ENCODE assay signal across 8 mouse cellular contexts in genomic region chr1:178368548-178369271, GRCm38 (mm10). TPM values are rescaled to one million over a fixed set of nuclear protein-coding genes. Genes with fewer than 3 reads are reported as not detected.
A peak's percentile ranks its signal among the peaks of the same experiment; 100 is the strongest.
DNase-seq lines count a peak whose midpoint lies in the region; ATAC-seq lines count a peak whose summit lies in the region.

No protein-coding gene starts in this region.

- no peaks in the 10 kb centered on the region for H3K36me3 ChIP-seq in heart, embryonic 14.5 days (ENCODE audit: control insufficient read depth, insufficient read depth, low read length)
- H3K36me3 ChIP-seq in liver, embryonic 13.5 days: no peaks in the 10 kb centered on the region
- no peaks in the 10 kb centered on the region for H3K36me3 ChIP-seq in stomach, embryonic 16.5 days (ENCODE audit: control insufficient read depth, insufficient read depth, low read length)

- peak overlapping the region; percentile 82 for H3K4me2 ChIP-seq in heart, embryonic 14.5 days (ENCODE audit: low read length)
- peak overlapping the region; percentile 79 for H3K4me2 ChIP-seq in liver, embryonic 13.5 days
- H3K4me2 ChIP-seq in stomach, embryonic 16.5 days (ENCODE audit: low read depth, low read length): peak overlapping the region; percentile 85

- H3K27ac ChIP-seq in heart, embryonic 14.5 days (replicated peaks in 1 of 2; ENCODE audit: control insufficient read depth in 1 of 2, insufficient read depth in 1 of 2, low read depth in 2 of 2, low read length in 2 of 2): peak overlapping the region; percentile 90 to 98
- H3K27ac ChIP-seq in liver, embryonic 13.5 days: peak overlapping the region; percentile 84
- peak overlapping the region; percentile 58 for H3K27ac ChIP-seq in stomach, embryonic 16.5 days (ENCODE audit: low read length)

- WGBS in heart, embryonic 14.5 days: 2% methylated on average over 36 of the region's 36 CpGs
- WGBS in liver, embryonic 13.5 days (ENCODE audit: insufficient replicate concordance): 4% methylated on average over 36 of the region's 36 CpGs
- 3% methylated on average over 36 of the region's 36 CpGs for WGBS in stomach, embryonic 16.5 days

- no peaks in the 10 kb centered on the region for H3K27me3 ChIP-seq in heart, embryonic 14.5 days (ENCODE audit: control insufficient read depth, insufficient read depth, low read length)
- no peaks in the 10 kb centered on the region for H3K27me3 ChIP-seq in liver, embryonic 13.5 days
- H3K27me3 ChIP-seq in stomach, embryonic 16.5 days (ENCODE audit: control insufficient read depth, insufficient read depth, low read length): no peaks in the 10 kb centered on the region

- H3K9me3 ChIP-seq in heart, embryonic 14.5 days (ENCODE audit: control insufficient read depth, low read length): no peaks in the 10 kb centered on the region
- no peaks in the 10 kb centered on the region for H3K9me3 ChIP-seq in liver, embryonic 13.5 days (replicated peaks)
- H3K9me3 ChIP-seq in stomach, embryonic 16.5 days (replicated peaks; ENCODE audit: control insufficient read depth, low read length): no peaks in the 10 kb centered on the region

- ATAC-seq in CD4-positive, CD25-positive, alpha-beta regulatory T cell, adult 4 months: peak; percentile 92
- ATAC-seq in heart, embryonic 14.5 days (ENCODE audit: insufficient number of reproducible peaks, insufficient read depth, low FRiP score, low read depth): peak; percentile 93
- ATAC-seq in liver, embryonic 13.5 days (ENCODE audit: low read depth): peak; percentile 95
- ATAC-seq in stomach, embryonic 16.5 days (ENCODE audit: insufficient read depth, low FRiP score): peak; percentile 97

- peak; percentile 43 for DNase-seq in c-Kit-negative CD71-positive TER-119-positive erythroid progenitor cells, embryonic 14.5 days (ENCODE audit: low read depth, low spot score)
- DNase-seq in fibroblast of lung, adult 2 months (ENCODE audit: low read depth): peak; percentile 66
- DNase-seq in kidney, postnatal 14 days: peak; percentile 94
- peak; percentile 76 for DNase-seq in liver, embryonic 13.5 days
- DNase-seq in neural tube, embryonic 10.5 days (ENCODE audit: extremely low spot score, low spot score): peak; percentile 78

- H3K4me3 ChIP-seq in heart, embryonic 14.5 days (ENCODE audit: control insufficient read depth in 1 of 2, insufficient read depth in 1 of 2, low read depth in 1 of 2, low read length in 2 of 2): peak overlapping the region; percentile 46 to 63
- H3K4me3 ChIP-seq in liver, embryonic 13.5 days (replicated peaks): peak overlapping the region; percentile 62
- peak overlapping the region; percentile 52 for H3K4me3 ChIP-seq in stomach, embryonic 16.5 days (replicated peaks; ENCODE audit: low read length)

- H3K4me1 ChIP-seq in heart, embryonic 14.5 days (ENCODE audit: control insufficient read depth in 2 of 2, insufficient read depth in 2 of 2, low read length in 2 of 2): peaks cover 4 to 17% of the 10 kb centered on the region in 2 experiments; a peak in 3 of 4 replicates
- H3K4me1 ChIP-seq in liver, embryonic 13.5 days (replicated peaks): peaks cover 33% of the 10 kb centered on the region
- H3K4me1 ChIP-seq in stomach, embryonic 16.5 days (ENCODE audit: control insufficient read depth, insufficient read depth, low read length): peaks cover 5% of the 10 kb centered on the region; the same call in 1 of the 2 replicates

- peak overlapping the region; percentile 74 for H3K9ac ChIP-seq in heart, embryonic 14.5 days (ENCODE audit: low read length)
- H3K9ac ChIP-seq in liver, embryonic 13.5 days: peak overlapping the region; percentile 74
- H3K9ac ChIP-seq in stomach, embryonic 16.5 days (ENCODE audit: low read length): peak overlapping the region; percentile 65

RNA-seq across cellular contexts. Expression of gene Hnrnpu, which starts 31.1 kb away (rescaled TPM):
- 100 to 1,000 TPM in 1 of 2 experiments, 10 to 100 TPM in 1; 73.0 to 136 TPM for polyA plus RNA-seq in CD4-positive, CD25-positive, alpha-beta regulatory T cell, adult 4 months (2017; shearing (Covaris generic))
- 294 and 316 TPM in 2 replicates for polyA plus RNA-seq in heart, embryonic 14.5 days (2014; fragmentation: Nextera tagmentation; extraction: Ambion mirVana)
- polyA plus RNA-seq in liver, embryonic 13.5 days (2015; fragmentation: Nextera tagmentation; extraction: Ambion mirVana): 177 and 260 TPM in 2 replicates
- polyA plus RNA-seq in stomach, embryonic 16.5 days (2015; fragmentation: Nextera tagmentation; extraction: Ambion mirVana): 110 and 162 TPM in 2 replicates

RNA-seq across cellular contexts. Expression of gene Efcab2, which starts 37.2 kb away (rescaled TPM):
- polyA plus RNA-seq in CD4-positive, CD25-positive, alpha-beta regulatory T cell, adult 4 months (2017; shearing (Covaris generic)): 1 to 10 TPM; 3.7 to 8.2 TPM
- polyA plus RNA-seq in heart, embryonic 14.5 days (2014; fragmentation: Nextera tagmentation; extraction: Ambion mirVana): 16.6 and 17.5 TPM in 2 replicates
- polyA plus RNA-seq in liver, embryonic 13.5 days (2015; fragmentation: Nextera tagmentation; extraction: Ambion mirVana): 3.4 and 4.9 TPM in 2 replicates
- 5.7 and 6.6 TPM in 2 replicates for polyA plus RNA-seq in stomach, embryonic 16.5 days (2015; fragmentation: Nextera tagmentation; extraction: Ambion mirVana)

RNA-seq across cellular contexts. Expression of gene Cox20, which starts 49.8 kb away (rescaled TPM):
- polyA plus RNA-seq in CD4-positive, CD25-positive, alpha-beta regulatory T cell, adult 4 months (2017; shearing (Covaris generic)): 100 to 1,000 TPM; 151 to 205 TPM
- 268 and 299 TPM in 2 replicates for polyA plus RNA-seq in heart, embryonic 14.5 days (2014; fragmentation: Nextera tagmentation; extraction: Ambion mirVana)
- 96.7 and 119 TPM in 2 replicates for polyA plus RNA-seq in liver, embryonic 13.5 days (2015; fragmentation: Nextera tagmentation; extraction: Ambion mirVana)
- polyA plus RNA-seq in stomach, embryonic 16.5 days (2015; fragmentation: Nextera tagmentation; extraction: Ambion mirVana): 107 and 139 TPM in 2 replicates

Comparison
In these comparisons a context has a peak if more than half of its experiments do, and no peak if none do; other contexts are left out.
1. Peak in every context shown above with its lines: DNase-seq, ATAC-seq, H3K4me3 ChIP-seq and H3K27ac ChIP-seq.
2. DNase-seq: peak in every context shown above with its lines; median percentile 94 in kidney, postnatal 14 days; 78 in neural tube, embryonic 10.5 days; 76 in liver, embryonic 13.5 days; 66 in fibroblast of lung, adult 2 months; 43 in c-Kit-negative CD71-positive TER-119-positive erythroid progenitor cells, embryonic 14.5 days.